Mouse (Mus musculus): Measurements from ENCODE around the gene Ddx20.

Ddx20 gene

GRCm38 (mm10) chr3:105666996-105667523 is 20.3 kb downstream of the Ddx20 start:
- no peak for DNase-seq

GRCm38 (mm10) chr3:105665105-105665765 is 22.1 kb downstream of the Ddx20 start:
- DNase-seq: no peak

GRCm38 (mm10) chr3:105663043-105663442 is 24.3 kb downstream of the Ddx20 start:
- DNase-seq: no peak

GRCm38 (mm10) chr3:105660530-105660929 is 26.8 kb downstream of the Ddx20 start:
- DNase-seq: no peak

GRCm38 (mm10) chr3:105655031-105655585 is 32.3 kb downstream of the Ddx20 start:
- no peak for DNase-seq

GRCm38 (mm10) chr3:105653544-105654380 is 33.6 kb downstream of the Ddx20 start:
- no peak for DNase-seq

- DNase-seq: no peak
These were observed 38.3 kb downstream of the Ddx20 start for GRCm38 (mm10) chr3:105648889-105649567.

GRCm38 (mm10) chr3:105643566-105643965 is 43.8 kb downstream of the Ddx20 start:
- no peak for DNase-seq

- peak; percentile 23 for DNase-seq
These were observed 45.2 kb downstream of the Ddx20 start for GRCm38 (mm10) chr3:105642186-105642585.

- no peak for DNase-seq
These were observed 54.4 kb downstream of the Ddx20 start for GRCm38 (mm10) chr3:105633021-105633420.

GRCm38 (mm10) chr3:105632296-105632695 is 55.1 kb downstream of the Ddx20 start:
- no peak for DNase-seq
